Mouse (Mus musculus) stomach, postnatal 0 days (tissue): Measurements from ENCODE around the gene A030005L19Rik.

Source experiments
- CTCF ChIP-seq: IDR thresholded peaks from 2 replicates; pipeline ENCODE4 v1.5.1; 2016; ENCODE audit warnings: antibody characterized with exemption, low read depth, mild to moderate bottlenecking, moderate library complexity
- EP300 ChIP-seq: optimal IDR thresholded peaks from 2 replicates; pipeline ENCODE3; 2016; ENCODE audit warnings: antibody characterized with exemption

GRCm38 (mm10) chr1:82870202-82870601 lies 42.9 kb upstream of the A030005L19Rik start:
- TF ChIP-seq EP300 (no peak), CTCF (no peak)
